Mouse (Mus musculus): ENCODE results near the gene Gm5447. TPM values are rescaled to one million over a fixed set of nuclear protein-coding genes. Genes with fewer than 3 reads are reported as not detected.

Gene Gm5447
- polyA plus RNA-seq, 1 experiment from 2014 or later = 0.24 TPM

DNA sequence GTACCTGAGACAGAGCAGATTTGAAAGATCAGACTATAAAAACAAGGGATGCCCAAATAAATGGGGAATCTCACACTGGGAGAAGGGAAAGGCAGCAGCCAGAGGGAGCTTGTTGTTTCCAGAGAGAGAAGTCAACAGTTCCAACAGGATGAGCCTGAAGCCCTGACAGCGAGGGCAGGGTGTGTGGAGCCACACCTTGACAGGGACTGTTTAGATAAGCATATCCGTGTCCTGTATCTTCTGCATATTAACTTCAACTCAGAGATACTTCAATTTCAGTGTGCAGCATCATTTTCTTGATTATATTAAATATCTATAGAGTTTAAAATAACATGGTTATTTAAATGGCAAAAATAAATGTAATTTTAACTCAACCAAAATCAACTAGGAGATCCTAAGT is 13.3 kb upstream of the Gm5447 start:
- 87% methylated on average over 2 of the region's 2 CpGs for WGBS
- no peak for ATAC-seq (ENCODE audit: insufficient number of reproducible peaks, low FRiP score, low TSS enrichment, low read depth)
- no peak overlapping the region for H3K4me3 ChIP-seq (replicated peaks)
- no peaks in the 10 kb centered on the region for H3K27me3 ChIP-seq
- no peak overlapping the region for H3K27ac ChIP-seq (replicated peaks)
- H3K9ac ChIP-seq = no peak overlapping the region
- no peaks in the 10 kb centered on the region for H3K9me3 ChIP-seq (replicated peaks)
- H3K4me2 ChIP-seq (replicated peaks) = no peak overlapping the region
- 0 out of 2 replicates have a peak, but pooled peaks cover 3% of the 10 kb centered on the region for H3K36me3 ChIP-seq
- no peaks in the 10 kb centered on the region for H3K4me1 ChIP-seq

DNA sequence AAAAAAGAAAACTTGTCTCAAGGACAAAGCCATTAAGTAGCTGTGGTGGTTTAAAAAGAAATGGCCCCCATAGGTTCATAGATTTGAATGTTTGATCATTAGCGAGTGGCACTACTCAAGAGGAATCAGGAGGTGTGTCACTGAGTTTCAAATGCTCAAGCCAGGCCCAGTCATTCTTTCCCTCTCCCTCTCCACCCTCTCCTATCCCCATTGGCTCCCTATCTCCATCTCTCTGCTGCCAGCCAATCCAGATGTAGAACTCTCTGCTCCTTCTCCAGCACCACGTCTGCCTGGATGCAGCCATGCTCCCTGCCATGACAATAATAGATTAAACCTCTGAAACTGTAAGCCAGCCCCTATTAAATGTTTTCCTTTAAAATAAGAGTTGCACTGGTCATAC is 12.1 kb upstream of the Gm5447 start:
- H3K4me1 ChIP-seq = peaks cover 7% of the 10 kb centered on the region
- H3K9ac ChIP-seq = no peak overlapping the region
- H3K4me3 ChIP-seq (replicated peaks) = no peak overlapping the region
- no peak for ATAC-seq (ENCODE audit: insufficient number of reproducible peaks, low FRiP score, low TSS enrichment, low read depth)
- 68% methylated on average over 2 of the region's 2 CpGs for WGBS
- no peaks in the 10 kb centered on the region for H3K27me3 ChIP-seq
- 0 out of 2 replicates have a peak, but pooled peaks cover 3% of the 10 kb centered on the region for H3K36me3 ChIP-seq
- H3K9me3 ChIP-seq (replicated peaks) = no peaks in the 10 kb centered on the region
- no peak overlapping the region for H3K4me2 ChIP-seq (replicated peaks)
- H3K27ac ChIP-seq (replicated peaks) = no peak overlapping the region

DNA sequence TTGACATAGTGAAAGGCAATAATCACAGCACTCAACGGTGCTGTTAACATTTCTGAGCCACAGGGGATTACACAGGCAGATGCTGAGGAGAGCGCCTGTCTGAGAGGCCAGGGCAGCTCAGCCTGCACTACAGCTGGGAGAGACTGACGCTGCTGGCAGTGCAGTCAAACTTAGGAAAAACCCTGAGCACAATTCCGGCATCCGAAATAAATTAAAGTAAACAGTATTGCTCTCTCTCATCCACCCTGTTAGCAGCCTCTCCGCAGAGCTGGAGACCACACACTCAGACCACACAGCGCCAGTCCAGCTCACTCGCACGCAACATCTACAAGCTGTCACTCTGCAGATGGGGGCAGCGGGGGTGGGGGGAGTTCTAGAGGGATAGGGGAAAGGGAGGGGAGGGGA is 7.5 kb upstream of the Gm5447 start:
- H3K4me3 ChIP-seq (replicated peaks) = peak overlapping the region; percentile 16; the same call in 1 of the 2 replicates
- peak overlapping the region; percentile 34 for H3K4me2 ChIP-seq (replicated peaks)
- no peak overlapping the region for H3K9ac ChIP-seq

DNA sequence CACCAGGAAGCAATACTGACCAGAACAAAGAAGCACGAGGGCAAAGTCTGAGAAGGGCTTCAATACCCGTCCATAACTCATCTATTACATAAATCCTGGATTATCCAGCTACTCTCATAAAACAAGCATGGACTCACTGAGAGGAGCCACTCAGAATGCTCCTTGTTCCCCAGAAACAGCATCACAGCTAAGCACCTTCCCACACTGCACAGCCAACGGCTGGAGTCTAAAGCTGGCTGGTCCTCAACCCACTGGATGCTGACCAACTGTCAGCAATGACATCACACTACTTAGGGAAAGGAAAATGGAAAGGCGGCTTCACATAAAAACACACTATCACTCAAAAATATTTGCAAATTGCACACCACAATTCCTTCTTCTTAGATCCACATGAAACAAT is 5.7 kb upstream of the Gm5447 start:
- Histone ChIP-seq H3K27me3 (no peaks in the 10 kb centered on the region), H3K9ac (no peak overlapping the region), H3K27ac (replicated peaks) (no peak overlapping the region), H3K4me2 (replicated peaks) (no peak overlapping the region), H3K4me1 (peaks cover 7% of the 10 kb centered on the region), H3K9me3 (replicated peaks) (no peaks in the 10 kb centered on the region), H3K36me3 (no peaks in the 10 kb centered on the region), H3K4me3 (replicated peaks) (no peak overlapping the region)
- ATAC-seq (ENCODE audit: insufficient number of reproducible peaks, low FRiP score, low TSS enrichment, low read depth) = no peak
- WGBS = 73% methylated on average over 4 of the region's 4 CpGs

More for the DNA sequence above, 7.5 kb upstream of the Gm5447 start:
- no peaks in the 10 kb centered on the region for H3K27me3 ChIP-seq
- H3K4me1 ChIP-seq = peaks cover 7% of the 10 kb centered on the region
- peak overlapping the region; percentile 49 for H3K27ac ChIP-seq (replicated peaks)
- WGBS = 4% methylated on average over 10 of the region's 10 CpGs
- ATAC-seq (ENCODE audit: insufficient number of reproducible peaks, low FRiP score, low TSS enrichment, low read depth) = peak; percentile 51; the same call in 1 of the 2 replicates
- H3K9me3 ChIP-seq (replicated peaks) = no peaks in the 10 kb centered on the region
- no peaks in the 10 kb centered on the region for H3K36me3 ChIP-seq

DNA sequence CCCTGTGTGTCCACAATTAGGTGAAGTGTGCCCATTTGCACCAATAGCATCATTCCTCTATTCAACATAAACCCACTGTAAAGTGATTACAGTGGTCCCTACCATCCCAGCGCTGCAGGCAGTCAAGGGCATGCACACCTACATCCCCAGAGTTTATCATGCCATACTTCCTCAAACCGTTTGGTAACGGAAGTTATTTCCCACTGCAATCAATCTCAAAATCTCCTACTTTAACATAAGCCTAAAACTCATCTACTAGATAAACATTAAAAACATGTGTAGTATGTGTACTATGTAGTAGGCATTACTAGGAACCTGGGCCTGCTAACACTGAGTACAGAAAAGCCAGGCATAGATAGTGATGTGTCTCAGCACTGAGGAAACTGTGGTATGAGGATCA is 3.0 kb upstream of the Gm5447 start:
- H3K9me3 ChIP-seq (replicated peaks) = no peaks in the 10 kb centered on the region
- H3K27me3 ChIP-seq = no peaks in the 10 kb centered on the region
- no peaks in the 10 kb centered on the region for H3K36me3 ChIP-seq
- WGBS = 82% methylated on average over 3 of the region's 3 CpGs
- H3K27ac ChIP-seq (replicated peaks) = no peak overlapping the region
- H3K4me1 ChIP-seq = peaks cover 12% of the 10 kb centered on the region
- no peak overlapping the region for H3K4me3 ChIP-seq (replicated peaks)
- H3K4me2 ChIP-seq (replicated peaks) = no peak overlapping the region
- no peak for ATAC-seq (ENCODE audit: insufficient number of reproducible peaks, low FRiP score, low TSS enrichment, low read depth)
- H3K9ac ChIP-seq = no peak overlapping the region

DNA sequence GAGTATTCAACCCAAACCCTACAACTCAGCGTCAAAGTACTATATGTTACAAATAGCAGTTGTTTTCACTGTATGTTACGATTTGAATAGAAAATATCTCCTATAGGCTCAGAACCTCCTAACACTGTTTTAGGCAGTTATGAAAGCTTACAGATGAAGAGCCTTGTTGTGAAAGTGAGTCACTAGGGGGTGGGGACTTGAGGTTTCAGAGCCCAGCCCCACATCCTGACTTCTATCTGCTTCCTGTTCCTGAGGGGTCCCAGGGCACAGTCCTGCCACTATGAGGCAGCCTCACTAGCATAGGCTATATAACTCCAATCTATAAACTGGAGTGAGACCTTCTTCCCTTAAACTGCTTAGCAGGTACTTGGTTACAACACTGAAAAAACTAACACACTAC is 1.9 kb upstream of the Gm5447 start:
- no peak overlapping the region for H3K4me2 ChIP-seq (replicated peaks)
- no peak overlapping the region for H3K4me3 ChIP-seq (replicated peaks)
- H3K27ac ChIP-seq (replicated peaks) = no peak overlapping the region
- H3K36me3 ChIP-seq = no peaks in the 10 kb centered on the region
- WGBS = 94% methylated on average over 2 of the region's 2 CpGs
- no peak for ATAC-seq (ENCODE audit: insufficient number of reproducible peaks, low FRiP score, low TSS enrichment, low read depth)
- peaks cover 5% of the 10 kb centered on the region; the same call in 1 of the 2 replicates for H3K4me1 ChIP-seq
- H3K9me3 ChIP-seq (replicated peaks) = no peaks in the 10 kb centered on the region
- H3K27me3 ChIP-seq = no peaks in the 10 kb centered on the region
- no peak overlapping the region for H3K9ac ChIP-seq

DNA sequence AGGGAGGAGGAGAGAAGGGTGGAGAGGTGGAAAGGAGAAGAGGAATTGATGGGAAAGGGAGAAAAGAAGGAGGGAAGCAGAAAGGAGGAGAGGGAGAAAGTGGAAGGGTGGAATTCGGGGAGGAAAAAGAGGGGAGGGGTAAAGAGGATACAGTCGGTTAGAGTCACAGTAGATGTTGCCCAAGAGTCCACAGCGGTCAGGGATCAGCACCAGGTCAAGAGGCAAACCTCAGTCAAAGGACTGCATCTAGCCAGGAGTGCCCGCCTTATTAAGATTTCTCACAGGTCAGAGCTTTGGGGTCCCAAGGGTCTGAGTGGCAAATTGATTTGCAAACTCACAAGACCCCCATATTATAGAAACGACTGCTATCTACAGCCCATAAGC is 235 bp downstream of the Gm5447 start:
- no peak for ATAC-seq (ENCODE audit: insufficient number of reproducible peaks, low FRiP score, low TSS enrichment, low read depth)
- Histone ChIP-seq H3K27me3 (no peaks in the 10 kb centered on the region), H3K9me3 (replicated peaks) (no peaks in the 10 kb centered on the region), H3K36me3 (no peaks in the 10 kb centered on the region), H3K4me2 (replicated peaks) (peak overlapping the region; percentile 55), H3K27ac (replicated peaks) (no peak overlapping the region), H3K4me1 (peaks cover 5% of the 10 kb centered on the region; the same call in 1 of the 2 replicates), H3K9ac (peak overlapping the region; percentile 63; the same call in 1 of the 2 replicates), H3K4me3 (replicated peaks) (peak overlapping the region; percentile 78)
- WGBS = 20% methylated on average over 5 of the region's 5 CpGs

DNA sequence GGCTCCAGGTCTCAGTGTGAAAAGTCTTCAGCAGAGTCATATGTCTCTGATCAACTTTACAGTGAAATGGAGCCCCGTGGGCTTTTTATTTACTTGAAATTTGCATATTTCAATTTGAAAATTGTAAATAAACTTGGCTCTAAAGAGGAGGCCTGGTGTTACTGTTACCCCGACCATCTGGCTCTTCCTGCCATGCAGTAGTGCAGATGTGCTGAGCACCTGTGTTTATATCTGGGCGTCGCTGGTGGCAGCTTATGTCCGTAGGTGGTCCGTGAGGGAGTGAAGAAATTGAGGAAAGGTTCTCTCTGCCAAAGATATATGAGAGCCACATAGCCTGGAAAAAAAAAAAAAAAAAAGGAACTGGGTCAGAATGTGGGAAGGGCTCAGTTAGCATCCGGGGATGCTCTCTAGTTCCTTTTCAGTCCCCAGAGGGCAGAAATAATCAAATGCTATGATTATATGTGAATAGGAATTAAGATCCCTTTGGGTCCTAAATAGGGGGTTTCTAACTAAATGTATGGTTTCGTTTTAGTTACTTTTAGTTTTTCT is 2.6 kb downstream of the Gm5447 start:
- no peaks in the 10 kb centered on the region for H3K27me3 ChIP-seq
- no peak overlapping the region for H3K4me3 ChIP-seq (replicated peaks)
- H3K27ac ChIP-seq (replicated peaks) = no peak overlapping the region
- 37% methylated on average over 8 of the region's 8 CpGs for WGBS
- ATAC-seq (ENCODE audit: insufficient number of reproducible peaks, low FRiP score, low TSS enrichment, low read depth) = no peak
- no peaks in the 10 kb centered on the region for H3K9me3 ChIP-seq (replicated peaks)
- no peaks in the 10 kb centered on the region for H3K36me3 ChIP-seq
- H3K4me1 ChIP-seq = peaks cover 5% of the 10 kb centered on the region; the same call in 1 of the 2 replicates
- H3K4me2 ChIP-seq (replicated peaks) = no peak overlapping the region
- H3K9ac ChIP-seq = no peak overlapping the region

DNA sequence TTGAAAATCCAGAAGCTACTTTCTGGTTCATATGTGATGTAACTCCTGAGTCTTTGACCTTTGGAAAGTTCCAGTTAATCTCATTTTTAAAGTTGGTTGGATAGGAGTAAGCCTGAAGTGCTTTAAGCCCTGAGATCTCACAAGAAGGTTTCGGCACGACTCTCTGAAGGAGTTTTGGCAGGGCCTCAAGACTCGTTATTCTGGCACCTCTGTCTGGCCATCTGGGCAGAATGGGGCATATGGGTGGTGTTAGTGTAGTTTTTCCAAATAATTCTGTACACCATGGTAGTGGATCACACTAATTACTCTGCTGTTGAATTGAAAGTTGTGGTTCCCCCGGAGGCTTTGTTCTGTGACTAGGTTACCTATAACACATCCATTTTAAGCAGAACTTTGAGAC is 4.2 kb downstream of the Gm5447 start:
- H3K27me3 ChIP-seq = no peaks in the 10 kb centered on the region
- no peaks in the 10 kb centered on the region for H3K9me3 ChIP-seq (replicated peaks)
- H3K4me2 ChIP-seq (replicated peaks) = no peak overlapping the region
- H3K27ac ChIP-seq (replicated peaks) = no peak overlapping the region
- no peaks in the 10 kb centered on the region for H3K36me3 ChIP-seq
- H3K9ac ChIP-seq = no peak overlapping the region
- WGBS = 59% methylated on average over 4 of the region's 4 CpGs
- no peak overlapping the region for H3K4me3 ChIP-seq (replicated peaks)
- H3K4me1 ChIP-seq = peaks cover 5% of the 10 kb centered on the region; the same call in 1 of the 2 replicates
- ATAC-seq (ENCODE audit: insufficient number of reproducible peaks, low FRiP score, low TSS enrichment, low read depth) = no peak

DNA sequence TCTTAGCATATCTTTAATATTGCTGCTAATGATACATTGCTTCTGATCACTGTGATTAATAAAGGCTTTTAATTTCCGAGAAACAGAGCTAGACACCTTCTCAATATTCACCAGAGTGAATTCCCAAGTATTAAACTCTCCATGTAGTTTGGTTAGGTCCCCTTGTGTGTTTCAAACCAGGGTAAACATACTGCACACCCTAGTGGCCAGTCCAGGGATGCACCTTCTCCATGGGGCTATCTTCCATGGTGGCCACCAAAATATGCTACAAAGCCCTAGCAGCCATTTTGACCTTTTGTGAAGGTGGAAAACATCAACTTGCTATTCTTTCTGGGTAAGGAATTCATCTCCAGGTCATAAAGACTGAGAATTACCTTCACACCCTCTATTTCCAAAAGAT is 7.7 kb downstream of the Gm5447 start:
- H3K27ac ChIP-seq (replicated peaks) = no peak overlapping the region
- ATAC-seq (ENCODE audit: insufficient number of reproducible peaks, low FRiP score, low TSS enrichment, low read depth) = no peak
- H3K9ac ChIP-seq = no peak overlapping the region
- peaks cover 2% of the 10 kb centered on the region; the same call in 1 of the 2 replicates for H3K27me3 ChIP-seq
- 72% methylated on average over 1 of the region's 1 CpGs for WGBS
- peaks cover 12% of the 10 kb centered on the region; the same call in 1 of the 2 replicates for H3K4me1 ChIP-seq
- no peak overlapping the region for H3K4me2 ChIP-seq (replicated peaks)
- no peaks in the 10 kb centered on the region for H3K36me3 ChIP-seq
- H3K9me3 ChIP-seq (replicated peaks) = no peaks in the 10 kb centered on the region
- H3K4me3 ChIP-seq (replicated peaks) = no peak overlapping the region

DNA sequence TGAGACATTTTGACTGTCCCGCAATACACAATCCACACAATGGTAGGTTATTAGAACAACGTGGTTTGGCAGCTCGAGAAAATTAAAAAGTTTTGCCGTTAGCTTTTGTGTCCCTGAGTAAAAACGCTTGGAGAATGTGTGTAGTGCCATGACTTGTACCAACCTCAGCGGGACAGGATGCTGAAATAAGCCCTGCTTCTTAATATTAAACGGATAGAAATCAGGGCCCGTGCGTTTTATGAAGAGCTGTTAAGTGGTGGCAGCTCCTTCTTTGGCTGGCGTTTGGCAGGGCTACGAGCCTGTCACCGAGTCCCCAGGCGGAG is 11.2 kb downstream of the Gm5447 start:
- WGBS = 9% methylated on average over 13 of the region's 13 CpGs
- H3K4me3 ChIP-seq (replicated peaks) = peak overlapping the region; percentile 39
- ATAC-seq (ENCODE audit: insufficient number of reproducible peaks, low FRiP score, low TSS enrichment, low read depth) = no peak

More for the DNA sequence above, 11.2 kb downstream of the Gm5447 start:
- H3K36me3 ChIP-seq = no peaks in the 10 kb centered on the region
- H3K4me1 ChIP-seq = peaks cover 12% of the 10 kb centered on the region; the same call in 1 of the 2 replicates
- H3K27ac ChIP-seq (replicated peaks) = peak overlapping the region; percentile 70
- no peaks in the 10 kb centered on the region for H3K9me3 ChIP-seq (replicated peaks)
- no peak overlapping the region for H3K9ac ChIP-seq
- peaks cover 10% of the 10 kb centered on the region for H3K27me3 ChIP-seq
- H3K4me2 ChIP-seq (replicated peaks) = peak overlapping the region; percentile 67
